Mouse (Mus musculus): ENCODE data around the gene Icmt.

- no peak for TF ChIP-seq GATA1 (IDR thresholded peaks at IDR 0.05; ENCODE audit: borderline replicate concordance, low read length)
- TF ChIP-seq FLI1 (IDR thresholded peaks at IDR 0.05; ENCODE audit: low read length) = no peak
Measured at GRCm38 (mm10) chr4:152345120-152345889, 48.3 kb downstream of the Icmt start.

Measured in megakaryocyte, embryonic 14.5 days (primary cell).